13 mouse cellular contexts compared by ENCODE assay signal in the genomic region with DNA sequence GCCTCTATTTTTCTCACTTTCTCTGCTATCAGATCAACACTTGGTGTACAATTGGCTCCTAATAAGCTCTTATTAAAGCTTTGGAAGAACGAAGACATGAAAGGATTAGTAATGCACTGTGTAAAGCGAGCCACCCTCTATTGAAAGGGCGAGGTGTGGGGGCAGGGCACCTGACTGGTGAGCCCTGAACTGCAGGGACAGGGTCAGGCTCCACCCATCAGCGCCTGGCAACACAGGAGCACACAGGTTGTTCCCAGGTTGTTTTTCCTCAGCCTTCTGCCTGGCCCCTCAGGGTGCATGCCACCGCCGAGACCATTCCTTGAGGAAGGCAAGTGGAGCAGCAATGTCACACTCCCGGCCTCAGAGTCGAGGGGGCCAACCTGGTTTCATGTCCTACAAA.
DNase-seq lines count a peak whose midpoint lies in the region; ATAC-seq and TF ChIP-seq lines count a peak whose summit lies in the region.
"Had no signal": no experiment of that assay in that cellular context is flagged by ENCODE, and none has a peak within 500 bp of the region (broad histone marks: within the 10 kb centered on the region; RNA-seq: fewer than 3 reads in every experiment).

No protein-coding gene starts in this region.

- WGBS in embryonic facial prominence, embryonic 14.5 days = 9% methylated on average over 8 of the region's 8 CpGs

- H3K36me3 ChIP-seq in embryonic facial prominence, embryonic 14.5 days (ENCODE audit: control insufficient read depth, insufficient read depth, low read length) = no peaks in the 10 kb centered on the region
- H3K36me3 ChIP-seq: hindbrain, embryonic 10.5 days; limb, embryonic 10.5 days had no signal

- no peak for DNase-seq in layer of hippocampus, adult 2 months (ENCODE audit: low spot score in 2 of 2)
- DNase-seq in layer of hippocampus, adult 8-10 months (ENCODE audit: low spot score in 2 of 2) = no peak
- DNase-seq in ZHBTc4 (ENCODE audit: low read depth, low spot score) = peak; percentile 18
- DNase-seq in embryonic facial prominence, embryonic 14.5 days (ENCODE audit: low spot score) = peak; percentile 41
- peak; percentile 51 for DNase-seq in kidney, postnatal 10 days
- DNase-seq in right cerebral cortex, adult 2 months (ENCODE audit: low spot score in 2 of 2) = no peak
- no peak for DNase-seq in adrenal gland, postnatal 10 days
- no peak for DNase-seq in testis, postnatal 10 days (ENCODE audit: low spot score)
- DNase-seq: cerebellum, postnatal 25 days; right cerebral cortex, postnatal 4 days had no signal

- H3K4me3 ChIP-seq in layer of hippocampus, adult 2 months = no peak overlapping the region
- H3K4me3 ChIP-seq in embryonic facial prominence, embryonic 14.5 days (ENCODE audit: low read depth, low read length) = no peak overlapping the region
- H3K4me3 ChIP-seq: hindbrain, embryonic 10.5 days; limb, embryonic 10.5 days had no signal

- no peak overlapping the region for H3K9ac ChIP-seq in embryonic facial prominence, embryonic 14.5 days (ENCODE audit: low read depth, low read length)
- H3K9ac ChIP-seq: liver, embryonic 14.5 days had no signal

- ATAC-seq in embryonic facial prominence, embryonic 14.5 days (ENCODE audit: low read depth) = peak; percentile 81; the same call in 1 of the 2 replicates

- no peak overlapping the region for H3K4me2 ChIP-seq in embryonic facial prominence, embryonic 14.5 days (ENCODE audit: low read depth, low read length)

- peak overlapping the region; percentile 48; the same call in 1 of the 2 replicates for H3K27ac ChIP-seq in layer of hippocampus, adult 2 months
- no peak overlapping the region for H3K27ac ChIP-seq in embryonic facial prominence, embryonic 14.5 days (replicated peaks; ENCODE audit: low read depth, low read length)
- H3K27ac ChIP-seq: hindbrain, embryonic 10.5 days; limb, embryonic 10.5 days; liver, embryonic 14.5 days had no signal

- no peaks in the 10 kb centered on the region for H3K9me3 ChIP-seq in embryonic facial prominence, embryonic 14.5 days (ENCODE audit: control insufficient read depth, low read length)
- H3K9me3 ChIP-seq: hindbrain, embryonic 10.5 days; limb, embryonic 10.5 days had no signal

- TF ChIP-seq CTCF in layer of hippocampus, adult 2 months (conservative IDR thresholded peaks at IDR 0.05) = no peak

- no peaks in the 10 kb centered on the region for H3K4me1 ChIP-seq in embryonic facial prominence, embryonic 14.5 days (ENCODE audit: control insufficient read depth, insufficient read depth, low read length)

- H3K27me3 ChIP-seq in embryonic facial prominence, embryonic 14.5 days (replicated peaks; ENCODE audit: control insufficient read depth, insufficient read depth, low read length) = 0 out of 2 replicates have a peak, but pooled peaks cover 3% of the 10 kb centered on the region

Comparison
In these comparisons a context has a peak if more than half of its experiments do, and no peak if none do; other contexts are left out.
1. DNase-seq: peak in ZHBTc4 (single experiment), embryonic facial prominence, embryonic 14.5 days (single experiment) and kidney, postnatal 10 days (single experiment); none in layer of hippocampus, adult 2 months (0 of 2), layer of hippocampus, adult 8-10 months (0 of 2), right cerebral cortex, adult 2 months (0 of 2), adrenal gland, postnatal 10 days (single experiment) and testis, postnatal 10 days (single experiment).